Mouse (Mus musculus) spleen, adult 2 months (tissue): Measurements from ENCODE around the gene Mast1.

Experiments
- CTCF ChIP-seq: fragments of 200-500 bp; IDR thresholded peaks from 2 replicates; pipeline ENCODE4 v1.5.1; 2011; ENCODE audit warnings: mild to moderate bottlenecking, inconsistent platforms; ENCODE audit not compliant: insufficient read depth, insufficient read length, insufficient replicate concordance; ENCODE audit errors: extremely low read depth
- POLR2A ChIP-seq: fragments of 200-500 bp; IDR thresholded peaks from 2 replicates; pipeline ENCODE4 v1.6.1; 2011; ENCODE audit warnings: low read depth, low read length, inconsistent platforms

DNA sequence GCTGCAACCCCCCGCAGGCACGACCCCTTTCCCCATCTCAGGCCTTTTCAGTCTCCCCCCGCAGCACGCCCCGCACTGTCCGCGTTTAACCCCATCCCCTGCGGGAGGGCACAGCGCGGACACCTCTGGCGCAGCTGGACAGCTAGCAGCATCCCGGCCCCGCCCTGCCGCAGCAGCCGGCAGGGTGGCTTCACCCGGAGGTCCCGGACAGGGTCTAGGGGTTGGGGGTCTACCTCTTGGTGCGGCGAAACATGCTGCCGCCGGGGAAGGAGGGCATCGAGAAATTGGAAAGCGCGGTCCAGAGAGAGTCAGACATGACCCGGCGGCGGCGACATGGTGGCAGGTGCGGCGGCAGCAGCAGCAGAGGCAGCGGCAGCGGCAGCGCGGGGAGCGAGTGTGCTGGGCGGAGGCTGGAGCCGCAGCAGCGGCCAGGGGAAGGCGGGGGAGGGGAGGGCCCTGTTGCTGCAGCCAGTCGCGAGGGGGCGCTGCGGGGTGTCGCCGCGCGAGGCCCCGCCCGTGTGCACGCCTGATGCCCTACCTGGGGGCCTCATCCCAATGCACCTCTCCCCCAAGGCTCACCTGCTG lies at the start of gene Mast1:
- TF ChIP-seq CTCF (peak; percentile 63), POLR2A (no peak)
